Mouse (Mus musculus): ENCODE measurements around the gene Dnah14.

Gene Dnah14

DNA sequence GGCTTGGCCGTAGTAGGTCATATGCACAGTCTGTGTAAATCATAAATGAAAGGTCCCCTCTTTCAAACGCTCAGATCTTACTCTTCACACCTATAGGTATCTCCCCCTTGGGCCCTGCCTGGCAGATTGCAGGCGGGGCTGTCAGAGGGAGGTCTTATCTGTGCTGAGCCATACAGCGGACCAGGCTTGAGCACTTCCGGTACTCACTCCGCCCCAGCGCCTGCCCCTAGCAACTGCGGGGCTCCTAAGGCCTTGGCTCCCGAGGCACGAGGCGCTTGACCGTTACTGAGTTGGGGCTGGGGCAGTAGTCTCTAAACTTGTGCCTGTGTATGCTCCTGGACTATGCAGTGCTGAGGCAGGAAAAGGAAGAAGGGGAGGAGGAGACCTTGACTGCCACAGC is at the start of gene Dnah14:
Gene Dnah14, plus strand, starts transcription at position 238 of the 400 bp plus-strand sequence.
- CTCF ChIA-PET, result no interaction called here

DNA sequence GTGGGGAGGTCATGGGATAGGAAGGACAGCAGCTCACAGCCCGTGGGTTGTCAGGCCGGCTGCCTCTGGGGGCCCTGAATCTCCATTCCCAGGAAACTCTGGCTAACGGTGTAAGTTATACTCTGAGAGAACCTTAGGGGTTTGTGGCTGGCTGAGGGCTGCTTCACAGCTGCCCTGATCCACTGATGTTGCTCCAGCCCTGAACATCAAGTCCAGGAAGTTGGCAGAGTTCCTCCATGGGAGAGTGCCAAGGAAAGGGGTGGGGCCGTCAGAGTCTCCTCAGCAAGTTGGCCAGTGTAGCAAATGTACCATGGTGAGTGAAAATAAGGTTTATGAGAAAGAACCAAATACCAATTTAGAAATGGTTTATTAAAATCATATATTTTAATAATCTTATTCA is 47.0 kb upstream of the Dnah14 start:
- CTCF ChIA-PET, result interaction anchor here (0.7 kb wide), 1 partner anchor 13 kb away, joined by 5 read pairs; no protein-coding TSS in a partner anchor

DNA sequence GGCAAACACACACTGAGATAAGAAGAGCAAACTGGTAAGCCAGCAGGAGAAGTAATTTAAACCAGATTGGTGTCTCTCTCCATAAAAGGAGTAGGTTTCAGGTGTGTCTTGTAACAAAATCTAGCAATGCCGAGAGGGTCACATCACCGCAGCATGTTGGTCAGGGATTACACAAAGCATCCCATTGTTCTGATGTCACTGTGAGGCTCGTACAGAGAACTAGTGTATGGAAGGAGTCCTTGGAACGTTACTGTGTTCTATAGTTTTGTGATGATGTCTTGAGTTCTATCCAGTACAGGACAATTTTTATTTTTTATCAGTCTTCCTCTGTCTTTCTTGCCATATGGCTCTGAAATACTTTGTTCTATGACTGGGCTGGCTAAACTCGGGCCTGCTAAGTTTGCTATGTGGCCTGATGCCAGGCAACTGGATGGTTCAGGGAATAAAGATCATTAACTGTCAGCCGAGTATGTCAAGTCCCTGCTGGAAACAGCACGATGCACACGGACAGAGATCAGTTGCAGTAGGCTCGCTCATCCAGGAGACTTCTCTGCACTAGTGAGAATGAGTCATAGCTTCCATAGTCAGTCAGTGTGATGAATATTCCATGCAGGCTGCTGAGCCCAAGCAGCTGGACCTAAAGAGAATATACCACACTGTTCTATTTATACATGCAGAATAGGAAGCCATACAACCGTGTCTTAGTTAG is 41.0 kb upstream of the Dnah14 start:
- CTCF ChIA-PET, result no interaction called here

DNA sequence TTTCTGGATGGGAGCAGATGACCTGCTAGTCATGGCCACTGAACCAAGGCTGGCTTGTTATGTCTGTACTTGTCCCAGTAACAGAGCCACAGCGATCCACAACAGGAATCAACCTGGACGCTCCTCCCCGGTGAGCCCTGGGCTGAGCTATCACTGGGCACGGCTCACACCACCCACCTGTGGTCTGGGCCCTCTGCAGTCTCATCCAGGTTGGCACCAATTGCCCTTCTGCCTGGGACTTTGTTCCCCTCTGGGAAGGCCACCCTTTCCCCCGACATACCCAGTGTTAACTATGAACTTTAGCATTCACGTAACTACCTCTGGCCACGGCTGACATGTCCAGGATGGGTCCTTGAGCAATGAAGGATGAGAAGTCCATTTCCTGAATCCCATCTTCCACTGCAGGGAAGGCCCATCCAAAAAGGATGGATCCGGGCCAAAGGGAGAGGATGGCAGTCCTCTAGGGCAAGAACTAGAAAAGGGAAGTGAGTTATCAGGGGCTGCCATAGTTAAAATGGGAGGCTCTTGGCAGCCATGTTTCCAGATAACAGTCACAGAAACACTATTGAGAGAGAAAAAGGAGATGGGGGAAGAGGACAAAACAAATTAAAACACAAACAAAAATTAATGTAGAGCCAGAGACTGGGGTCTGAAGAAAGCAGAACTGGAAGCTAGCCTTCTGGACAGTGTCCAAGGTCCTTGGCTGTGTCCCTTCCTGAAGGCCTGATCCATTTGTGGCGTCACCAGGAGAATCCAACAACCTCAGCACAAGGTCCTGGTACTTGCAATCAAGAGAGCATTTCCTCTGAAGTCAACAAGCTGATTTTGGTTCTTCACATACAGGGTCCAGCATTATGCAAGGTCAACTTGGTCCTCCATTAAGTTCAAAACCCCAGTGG is 38.5 kb upstream of the Dnah14 start:
- CTCF ChIA-PET, result no interaction called here

DNA sequence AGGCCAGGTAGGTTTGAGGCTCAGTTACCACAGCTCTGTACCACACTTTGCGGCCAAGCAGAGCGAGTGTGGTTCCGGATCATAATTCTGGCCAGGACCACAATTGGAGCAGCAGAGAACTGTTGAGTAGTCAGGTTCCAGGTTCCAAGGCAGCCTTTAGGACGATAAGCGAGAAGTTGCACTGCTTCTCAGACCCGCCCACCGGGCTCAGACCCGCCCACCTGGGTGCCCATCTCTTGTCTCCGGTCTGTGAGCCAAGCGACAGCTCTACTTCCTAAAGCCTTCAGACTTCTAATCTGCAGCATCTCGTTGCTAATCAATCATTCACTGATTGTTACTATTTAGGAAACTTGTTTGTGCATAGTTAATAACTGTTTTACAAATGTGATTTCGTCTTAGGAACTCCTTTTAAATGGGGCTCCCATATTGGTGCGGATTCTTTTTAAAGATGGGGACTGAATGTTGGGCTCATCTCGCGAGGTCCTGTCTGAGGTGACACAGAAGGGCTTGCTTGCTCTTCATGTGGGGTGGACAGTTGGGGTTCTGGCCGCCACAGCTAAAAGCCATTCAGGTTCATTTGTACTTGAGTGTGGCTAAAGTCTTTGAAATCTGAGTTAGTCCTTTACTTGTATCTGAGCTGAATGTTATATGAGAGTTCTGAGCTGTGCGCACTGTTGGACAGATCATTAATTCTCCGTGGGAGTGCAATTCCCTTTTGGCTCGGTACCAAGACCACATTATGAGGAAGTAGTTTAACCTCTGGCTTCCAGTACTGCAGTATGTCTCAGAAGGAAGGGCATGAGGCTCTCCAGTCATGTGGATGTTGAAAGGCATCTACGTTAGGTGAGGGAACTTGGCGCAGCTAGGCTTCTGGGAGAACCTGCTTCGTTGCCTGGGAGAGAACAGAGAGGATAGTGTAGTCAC is 36.3 kb upstream of the Dnah14 start:
- CTCF ChIA-PET, result interaction anchor here (0.9 kb wide), 1 partner anchor 568 kb away, joined by 3 read pairs; no protein-coding TSS in a partner anchor

DNA sequence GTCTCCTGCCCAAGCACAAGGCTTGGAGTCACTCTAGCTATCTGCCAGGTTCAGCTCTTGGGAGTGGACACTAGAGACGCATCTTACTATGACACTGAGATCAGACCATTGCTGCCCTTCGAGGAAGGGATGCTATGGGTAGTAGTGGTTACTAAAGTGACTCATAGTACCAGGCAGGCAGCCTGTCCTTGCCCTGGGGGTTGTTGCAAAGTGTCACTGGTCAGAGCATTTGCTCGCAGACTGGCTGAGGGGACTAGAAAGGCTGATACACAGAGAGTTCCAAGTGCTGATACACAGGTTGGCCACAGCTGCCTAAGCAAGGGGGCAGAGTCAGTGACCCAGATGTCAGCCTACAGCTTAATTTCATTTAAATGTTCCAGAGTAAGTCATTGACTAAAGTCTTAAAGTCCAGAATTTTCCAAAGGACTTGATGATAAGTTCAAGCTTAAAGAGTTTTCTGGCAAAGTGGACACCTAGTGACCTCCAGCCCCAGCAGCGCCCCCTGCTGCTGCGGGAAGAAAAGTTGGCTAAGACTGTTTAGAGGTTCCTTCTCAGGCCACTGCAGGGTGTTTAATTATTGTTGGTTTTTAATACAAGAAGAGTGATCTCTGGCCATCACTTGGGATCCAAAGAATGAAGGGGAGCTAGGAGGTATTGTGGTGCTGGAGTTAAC is 32.5 kb upstream of the Dnah14 start:
- CTCF ChIA-PET, result interaction anchor here (2.0 kb wide), 1 partner anchor 271 kb away, joined by 5 read pairs; no protein-coding TSS in a partner anchor

DNA sequence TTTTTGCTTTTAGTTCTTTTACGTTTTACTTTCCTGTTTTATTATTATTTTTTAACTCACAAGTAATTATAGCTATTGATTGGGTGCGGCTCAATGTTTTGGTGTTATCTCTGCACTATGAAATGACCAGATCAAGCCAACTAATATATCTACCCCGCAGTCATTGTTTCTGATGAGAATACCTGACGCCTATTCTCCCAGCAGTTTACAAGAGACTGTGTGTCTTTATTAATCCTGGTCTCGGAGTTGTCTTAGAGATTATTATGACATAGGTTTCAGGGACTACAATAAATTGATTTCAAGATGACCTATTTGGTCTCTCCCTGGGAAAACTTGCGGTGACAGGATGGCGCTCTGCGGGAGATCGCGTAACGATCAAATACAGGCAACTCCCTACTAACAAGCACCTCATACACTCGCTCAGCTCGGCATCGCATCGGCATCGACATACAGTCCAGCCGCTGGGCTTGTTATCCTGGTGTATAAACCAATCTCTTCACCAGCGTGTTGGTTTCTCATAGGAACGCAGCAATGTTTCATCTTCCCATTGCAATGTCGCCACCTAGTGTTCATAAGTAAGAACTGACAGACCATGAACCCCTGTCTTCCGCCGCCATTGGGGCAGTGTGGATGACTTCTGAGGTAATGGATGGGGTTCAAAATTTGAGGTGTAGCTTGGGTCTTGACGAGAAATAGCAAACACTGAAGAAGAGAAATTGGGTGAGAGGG is 31.2 kb upstream of the Dnah14 start:
- CTCF ChIA-PET, result interaction anchor here (2.0 kb wide), 1 partner anchor 272 kb away, joined by 5 read pairs; no protein-coding TSS in a partner anchor

DNA sequence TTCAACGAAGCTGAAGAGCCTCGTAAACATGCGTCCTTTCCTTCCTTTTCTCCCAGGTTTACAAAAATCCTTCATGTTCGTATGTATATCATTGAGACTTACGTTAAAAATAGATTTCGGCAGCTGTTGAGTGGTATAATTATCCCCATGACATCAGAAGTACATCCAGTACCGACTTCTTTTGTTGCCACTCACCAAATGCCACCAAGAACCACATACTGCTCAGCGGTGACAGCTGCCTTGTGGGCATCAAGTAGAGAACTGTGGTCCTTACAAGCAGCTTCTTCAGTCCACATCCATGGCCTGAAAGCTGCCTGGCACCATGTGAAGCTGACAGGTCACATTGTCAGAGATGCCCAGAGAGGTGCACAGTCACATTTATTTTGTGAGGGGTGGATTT is 26.4 kb upstream of the Dnah14 start:
- CTCF ChIA-PET, result no interaction called here

DNA sequence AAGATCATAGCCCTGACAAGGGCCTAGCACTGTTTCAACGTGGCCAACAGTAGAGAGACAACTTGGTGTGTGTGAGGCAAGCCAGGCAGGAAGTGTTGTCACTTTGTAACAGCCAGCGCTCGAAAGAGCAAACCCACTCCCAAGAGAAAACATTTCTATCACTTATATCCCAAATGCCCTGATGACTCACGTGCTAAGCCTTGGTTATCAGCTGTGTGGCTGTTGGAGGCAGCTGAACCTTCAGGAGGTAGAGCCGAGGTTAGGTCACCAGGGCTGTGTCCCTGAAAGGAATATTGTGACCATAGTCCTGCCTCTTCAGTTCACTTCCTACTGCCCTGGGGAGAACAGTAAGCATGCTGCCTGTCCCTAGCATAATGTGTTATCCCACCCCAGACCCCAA is 25.5 kb upstream of the Dnah14 start:
- CTCF ChIA-PET, result no interaction called here

DNA sequence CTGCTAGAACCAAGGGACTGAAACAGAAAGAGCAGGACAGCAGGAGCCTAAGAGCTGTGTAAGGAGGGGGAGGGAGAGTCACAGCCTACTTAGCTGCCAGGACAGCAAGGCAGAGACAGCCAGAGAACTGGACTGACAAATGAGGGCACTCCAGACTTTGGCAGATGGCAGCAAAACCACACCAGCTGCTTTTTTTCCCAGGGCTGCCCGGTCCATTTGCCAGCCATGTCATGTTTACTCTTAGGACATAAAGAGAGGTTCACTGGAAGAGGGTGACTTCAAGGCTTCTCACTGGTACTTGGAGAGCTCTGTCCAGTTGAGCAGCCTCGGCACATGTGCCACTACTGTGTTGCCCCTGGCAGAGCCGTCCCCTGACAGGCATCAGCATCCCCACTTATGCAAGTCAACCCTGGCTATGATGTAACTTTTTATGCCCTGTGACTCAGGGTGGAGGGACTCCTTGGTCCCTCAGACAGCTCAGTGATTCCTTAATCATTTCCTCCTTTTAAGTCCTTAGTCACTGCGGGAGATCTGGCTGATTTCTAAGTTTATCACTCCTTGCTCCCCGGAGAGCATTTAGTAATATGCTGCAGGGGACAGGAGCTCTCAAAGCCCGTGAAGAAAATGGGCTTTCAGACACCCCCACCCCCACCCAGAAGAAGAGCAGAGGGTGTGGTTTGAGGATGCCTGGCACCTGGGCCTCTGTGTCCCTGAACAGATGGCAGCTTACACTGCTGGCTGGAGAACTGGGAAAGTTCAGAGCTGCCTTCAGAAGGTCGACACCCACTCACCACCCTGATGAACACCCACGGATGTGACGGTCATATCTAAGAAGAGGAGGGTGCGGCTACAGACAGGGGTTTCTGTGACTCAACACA is 23.6 kb upstream of the Dnah14 start:
- CTCF ChIA-PET, result interaction anchor here (0.6 kb wide), 1 partner anchor 50 kb away, joined by 5 read pairs; no protein-coding TSS in a partner anchor

DNA sequence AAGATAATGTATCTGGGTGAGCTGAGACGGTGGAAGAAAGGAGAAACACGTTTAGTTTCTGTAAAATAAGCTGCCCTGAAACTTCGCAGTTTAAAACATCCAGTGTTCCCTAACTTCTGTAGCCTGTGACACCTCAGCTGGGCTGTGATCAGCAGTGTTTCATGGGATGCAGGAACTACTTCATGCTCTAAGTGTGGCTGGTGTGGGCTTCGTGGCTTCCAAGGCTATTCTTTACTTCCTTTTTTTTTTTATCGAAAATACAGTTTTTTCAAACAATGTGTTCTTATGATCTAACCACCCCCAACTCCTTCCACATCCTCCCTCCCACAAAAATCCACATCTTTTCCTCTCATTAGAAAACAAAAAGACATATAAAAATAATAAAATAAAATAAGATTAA is 20.9 kb upstream of the Dnah14 start:
- CTCF ChIA-PET, result no interaction called here

DNA sequence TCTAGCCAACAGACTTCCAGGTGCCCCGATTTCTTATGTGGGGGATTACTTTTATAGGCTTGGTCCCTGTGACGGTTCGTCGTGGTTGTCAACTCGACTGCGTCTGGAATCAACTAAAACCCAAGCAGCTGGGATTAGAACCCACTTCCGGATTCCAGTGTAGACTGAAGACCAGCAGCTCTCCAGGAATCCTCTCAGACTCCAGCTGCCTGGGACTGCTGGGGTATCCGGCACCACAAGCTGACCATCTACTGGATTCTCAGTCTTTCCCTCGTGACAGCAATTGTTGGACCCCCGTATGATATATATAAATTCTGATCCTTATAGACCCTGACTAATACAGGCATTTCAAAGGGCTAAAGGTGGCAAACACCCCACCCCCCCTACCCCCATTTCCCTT is 16.7 kb upstream of the Dnah14 start:
- CTCF ChIA-PET, result no interaction called here

DNA sequence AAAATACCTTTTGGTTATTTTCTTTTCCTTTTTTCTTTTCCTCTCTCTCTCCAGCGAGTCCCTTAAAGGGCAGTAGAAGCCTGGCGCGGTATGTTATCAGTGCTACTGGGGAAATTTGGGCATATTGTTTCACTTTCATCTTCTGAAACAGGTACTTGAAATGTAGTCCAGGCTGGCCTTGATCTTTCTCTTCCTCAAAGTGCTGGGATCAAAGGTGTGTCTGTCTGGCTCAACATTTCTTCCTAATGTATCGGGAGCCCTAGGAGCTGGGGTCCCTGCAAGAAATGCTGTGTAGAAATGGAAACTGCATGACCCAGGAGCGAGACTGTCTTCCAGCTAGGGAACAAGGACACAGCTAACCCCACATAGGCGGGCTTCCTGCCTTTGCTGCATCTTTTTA is 16.0 kb upstream of the Dnah14 start:
- CTCF ChIA-PET, result no interaction called here

DNA sequence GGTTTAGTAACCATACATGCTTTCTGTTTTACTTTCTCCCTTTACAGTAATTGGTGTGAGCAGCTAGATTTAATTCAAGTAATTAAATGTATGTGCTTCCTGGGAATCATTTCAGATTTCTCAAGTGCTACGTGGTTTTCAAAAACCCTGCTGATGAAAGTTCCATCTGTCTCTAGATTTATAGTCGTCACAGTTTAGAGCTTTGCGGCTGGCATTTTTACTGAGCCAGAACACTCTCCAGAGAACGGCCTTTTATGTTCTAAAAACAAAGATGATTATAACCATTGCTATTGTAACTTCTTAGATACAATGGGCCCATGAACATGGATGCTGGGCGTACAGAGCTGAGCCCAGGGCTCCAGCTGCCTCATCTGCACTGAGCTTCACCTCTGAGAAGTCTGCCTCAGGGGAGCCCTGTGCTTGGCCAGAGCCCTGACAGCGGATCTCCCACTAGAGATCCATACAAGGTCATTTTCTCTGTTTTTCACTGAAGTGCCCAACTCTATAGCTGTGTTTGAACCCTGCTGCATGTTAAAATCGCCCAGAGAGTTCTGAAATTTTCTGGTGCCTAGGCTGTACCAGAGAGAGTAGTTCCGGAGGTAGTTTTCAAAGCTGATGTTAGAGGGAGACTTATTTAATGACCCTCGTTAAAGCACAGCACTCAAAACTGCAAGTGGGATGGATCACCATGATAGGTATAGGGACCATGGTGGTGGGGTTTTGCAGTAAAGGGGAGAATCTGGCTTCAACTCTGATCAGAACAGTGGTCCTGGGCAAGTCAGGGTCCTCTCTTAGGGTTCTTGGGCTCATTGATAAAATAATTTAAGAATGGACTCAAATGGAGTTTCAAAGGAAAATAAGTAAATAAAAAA is 15.2 kb upstream of the Dnah14 start:
- CTCF ChIA-PET, result no interaction called here

DNA sequence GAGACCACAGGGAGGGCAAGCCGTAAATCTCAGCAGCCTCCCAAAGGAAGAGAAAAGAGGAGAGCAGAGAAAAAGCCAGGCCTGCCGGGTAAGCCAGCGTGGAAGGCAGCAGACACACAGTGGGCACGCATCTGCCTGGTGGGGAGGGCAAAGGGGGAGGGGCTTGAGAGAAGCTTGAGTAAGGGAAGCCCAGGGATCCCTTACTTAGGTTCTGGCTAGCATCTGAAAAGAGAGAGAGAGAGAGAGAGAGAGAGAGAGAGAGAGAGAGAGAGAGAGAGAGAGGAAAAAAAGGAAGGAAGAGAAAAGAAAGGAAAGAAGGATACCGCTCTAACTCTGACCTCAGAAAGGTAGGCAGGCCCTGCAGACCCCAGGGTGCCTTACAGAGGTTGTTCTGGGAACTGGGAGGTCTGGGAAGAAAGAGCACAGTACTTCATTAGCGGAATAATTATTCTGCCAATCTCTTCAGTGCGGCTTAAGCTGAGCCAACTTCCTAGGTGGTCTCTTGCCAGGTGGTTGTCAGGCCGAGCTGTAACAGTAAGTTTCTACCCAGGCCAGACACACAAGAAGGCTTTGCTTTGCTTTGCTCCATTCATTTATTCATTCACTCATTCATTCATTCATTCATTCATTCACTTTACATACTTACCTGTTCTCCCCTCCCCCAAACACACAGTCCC is 14.5 kb upstream of the Dnah14 start:
- CTCF ChIA-PET, result no interaction called here

DNA sequence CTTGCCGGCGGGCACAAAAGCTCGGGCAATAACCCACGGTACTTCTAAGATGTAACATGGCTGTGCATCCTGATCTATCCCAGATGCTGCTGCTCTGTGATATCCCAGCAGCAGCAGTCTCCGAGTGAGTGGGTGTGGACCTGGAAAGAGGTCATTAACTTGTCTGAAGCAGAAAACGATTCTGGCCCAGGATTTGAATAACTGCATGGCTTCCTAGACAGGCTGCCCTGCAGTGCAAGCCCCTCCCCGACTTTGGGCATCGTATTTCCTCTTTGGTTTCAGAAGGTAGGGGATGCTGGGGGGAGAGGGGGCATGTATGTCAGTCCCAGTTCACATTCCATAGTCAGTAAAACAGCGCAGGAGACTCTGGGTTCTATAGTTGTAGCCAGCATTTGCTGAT is 6.9 kb upstream of the Dnah14 start:
- CTCF ChIA-PET, result no interaction called here

DNA sequence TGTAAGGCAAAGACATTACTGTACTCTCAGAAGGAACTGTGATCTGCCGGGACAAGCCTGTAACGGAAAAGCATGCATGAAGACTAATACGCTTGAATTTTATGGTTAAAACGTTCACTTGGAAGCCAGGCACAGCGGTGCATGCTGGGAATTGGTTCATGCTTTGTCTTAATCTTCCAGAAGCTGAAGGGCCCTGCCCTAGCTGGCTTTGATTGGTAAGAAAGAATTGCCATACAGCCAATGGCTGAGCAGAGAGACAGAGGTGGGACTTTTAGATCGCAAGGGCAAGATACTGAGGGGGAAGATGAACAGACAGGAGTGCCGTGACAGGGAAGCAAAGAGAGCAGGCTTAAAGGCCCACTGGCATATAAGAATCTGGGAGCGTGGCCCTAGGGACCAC is 6.8 kb downstream of the Dnah14 start:
- CTCF ChIA-PET, result interaction anchor here (0.7 kb wide), 1 partner anchor 94 kb away, joined by 3 read pairs; no protein-coding TSS in a partner anchor

DNA sequence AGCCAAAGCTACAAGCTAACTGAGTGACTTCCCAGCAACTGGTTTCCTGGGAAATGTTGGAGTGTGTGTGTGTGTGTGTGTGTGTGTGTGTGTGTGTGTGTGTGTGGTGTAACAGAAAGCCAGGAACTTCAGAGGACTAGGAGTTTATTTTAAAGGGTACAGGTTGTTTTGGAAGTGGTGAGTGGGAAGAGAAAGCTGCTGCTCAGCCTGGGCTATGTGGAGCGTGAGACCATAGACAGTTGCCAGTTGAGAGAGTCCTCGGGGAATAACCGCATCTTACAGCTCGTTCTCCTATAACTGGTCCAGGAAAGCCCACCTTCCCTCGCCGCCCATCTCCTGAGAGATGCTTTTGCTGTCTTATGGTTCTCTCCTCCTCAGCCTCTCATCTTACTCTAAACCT is 12.8 kb downstream of the Dnah14 start:
- CTCF ChIA-PET, result no interaction called here

All from spleen, embryonic (tissue).